Mouse (Mus musculus): ENCODE measurements around the gene Heatr5a.

The Heatr5a gene

GRCm38 (mm10) chr12:51970352-51971069 is 610 bp downstream of the Heatr5a start:
- no peak for DNase-seq

- DNase-seq = no peak
These were observed 1.2 kb downstream of the Heatr5a start for GRCm38 (mm10) chr12:51969876-51970275.

- no peak for DNase-seq
These were observed 2.0 kb downstream of the Heatr5a start for GRCm38 (mm10) chr12:51969092-51969491.

GRCm38 (mm10) chr12:51967915-51968595 is 3.1 kb downstream of the Heatr5a start:
- DNase-seq = no peak

GRCm38 (mm10) chr12:51957626-51958025 is 13.5 kb downstream of the Heatr5a start:
- DNase-seq = no peak

GRCm38 (mm10) chr12:51952309-51952708 is 18.8 kb downstream of the Heatr5a start:
- no peak for DNase-seq

- no peak for DNase-seq
These were observed 23.6 kb downstream of the Heatr5a start for GRCm38 (mm10) chr12:51947498-51947945.

- DNase-seq = no peak
These were observed 25.8 kb downstream of the Heatr5a start for GRCm38 (mm10) chr12:51945331-51945730.

- no peak for DNase-seq
These were observed 31.3 kb downstream of the Heatr5a start for GRCm38 (mm10) chr12:51939848-51940247.

- no peak for DNase-seq
These were observed 33.2 kb downstream of the Heatr5a start for GRCm38 (mm10) chr12:51937938-51938337.

- no peak for DNase-seq
These were observed 41.5 kb downstream of the Heatr5a start for GRCm38 (mm10) chr12:51929630-51930029.

GRCm38 (mm10) chr12:51917191-51917590 is 53.9 kb downstream of the Heatr5a start:
- no peak for DNase-seq

- no peak for DNase-seq
These were observed 56.0 kb downstream of the Heatr5a start for GRCm38 (mm10) chr12:51914903-51915670.

- DNase-seq = no peak
These were observed 61.9 kb downstream of the Heatr5a start for GRCm38 (mm10) chr12:51909202-51909601.

- no peak for DNase-seq
These were observed 63.6 kb downstream of the Heatr5a start for GRCm38 (mm10) chr12:51907543-51907942.

GRCm38 (mm10) chr12:51900551-51900950 is 70.6 kb downstream of the Heatr5a start:
- no peak for DNase-seq

GRCm38 (mm10) chr12:51896901-51897300 is 74.2 kb downstream of the Heatr5a start:
- no peak for DNase-seq

- no peak for DNase-seq
These were observed 82.5 kb downstream of the Heatr5a start for GRCm38 (mm10) chr12:51888609-51889008.

- DNase-seq = no peak
These were observed 83.5 kb downstream of the Heatr5a start for GRCm38 (mm10) chr12:51887301-51888290.

GRCm38 (mm10) chr12:51886369-51886768 is 84.8 kb downstream of the Heatr5a start:
- DNase-seq = no peak

- DNase-seq = no peak
These were observed 86.3 kb downstream of the Heatr5a start for GRCm38 (mm10) chr12:51884801-51885200.

GRCm38 (mm10) chr12:51883297-51883805 is 87.8 kb downstream of the Heatr5a start:
- DNase-seq = no peak

All from lung, postnatal 4 days (tissue).